Mouse (Mus musculus) neutrophil, adult 5-6 weeks (primary cell): ENCODE results near the gene Cdc26. TPM values are rescaled to one million over a fixed set of nuclear protein-coding genes. Genes with fewer than 3 reads are reported as not detected.

Experiments used
- ATAC-seq: fragments of 151-379, 151-347 bp; 2 replicates; pipeline ENCODE4 v1.8.0; 2017; ENCODE audit warnings: mild to moderate bottlenecking, moderate TSS enrichment; ENCODE audit not compliant: insufficient number of reproducible peaks, poor library complexity, low FRiP score, severe bottlenecking; ENCODE audit errors: extremely low read depth
- total RNA-seq: library from RNA; stranded (forward); fragments of 200-1000 nt; gene quantifications from 2 replicates; pipeline ENCODE4 v1.2.3, GENCODE M21; 2017

The Cdc26 gene
- 44.3 and 44.7 TPM in 2 replicates for total RNA-seq

GRCm38 (mm10) chr4:62408601-62409282 lies at the start of gene Cdc26, which contains the start of gene Prpf4:
TSS of gene Cdc26 (minus strand) at chr4:62408642.
TSS of gene Prpf4 (plus strand) at chr4:62408797.
- peak; percentile 99 for ATAC-seq

- 0 out of 2 replicates have a peak, but pooled peaks have one; percentile 30 for ATAC-seq
Measured at GRCm38 (mm10) chr4:62454995-62455394, 46.6 kb upstream of the Cdc26 start.

- no peak for ATAC-seq
Measured at GRCm38 (mm10) chr4:62440986-62441385, 32.5 kb upstream of the Cdc26 start.

GRCm38 (mm10) chr4:62440544-62440943 lies 32.1 kb upstream of the Cdc26 start:
- no peak for ATAC-seq

GRCm38 (mm10) chr4:62439793-62440192 lies 31.4 kb upstream of the Cdc26 start:
- no peak for ATAC-seq

GRCm38 (mm10) chr4:62437871-62438270 lies 29.4 kb upstream of the Cdc26 start:
- ATAC-seq = no peak

- ATAC-seq = no peak
Measured at GRCm38 (mm10) chr4:62437256-62437778, 28.9 kb upstream of the Cdc26 start.

- no peak for ATAC-seq
Measured at GRCm38 (mm10) chr4:62435081-62435480, 26.6 kb upstream of the Cdc26 start, which contains the start of gene Rnf183. TSS of gene Rnf183 (minus strand) at chr4:62435252.

- ATAC-seq = no peak
Measured at GRCm38 (mm10) chr4:62433939-62434870, 25.8 kb upstream of the Cdc26 start.

GRCm38 (mm10) chr4:62431522-62431921 lies 23.1 kb upstream of the Cdc26 start:
- no peak for ATAC-seq

GRCm38 (mm10) chr4:62430678-62431077 lies 22.2 kb upstream of the Cdc26 start:
- ATAC-seq = no peak

- ATAC-seq = no peak
Measured at GRCm38 (mm10) chr4:62429616-62430015, 21.2 kb upstream of the Cdc26 start.

- ATAC-seq = no peak
Measured at GRCm38 (mm10) chr4:62427978-62428758, 19.7 kb upstream of the Cdc26 start.

GRCm38 (mm10) chr4:62425891-62426290 lies 17.4 kb upstream of the Cdc26 start:
- ATAC-seq = no peak

- ATAC-seq = no peak
Measured at GRCm38 (mm10) chr4:62419091-62419490, 10.6 kb upstream of the Cdc26 start.

GRCm38 (mm10) chr4:62418448-62418847 lies 10.0 kb upstream of the Cdc26 start:
- no peak for ATAC-seq

GRCm38 (mm10) chr4:62411606-62412005 lies 3.2 kb upstream of the Cdc26 start:
- no peak for ATAC-seq

GRCm38 (mm10) chr4:62410325-62410724 lies 1.9 kb upstream of the Cdc26 start:
- no peak for ATAC-seq

- no peak for ATAC-seq
Measured at GRCm38 (mm10) chr4:62409615-62410014, 1.2 kb upstream of the Cdc26 start.
